Mouse (Mus musculus) myocyte (in vitro differentiated cells): ENCODE measurements around the gene Gm11639.

Experiments used
- CEBPB ChIP-seq: IDR thresholded peaks from 2 replicates; pipeline ENCODE4 v1.6.1; 2011; ENCODE audit warnings: mild to moderate bottlenecking, moderate library complexity; ENCODE audit not compliant: poor library complexity, insufficient read depth, severe bottlenecking
- MYOD1 ChIP-seq, 3 experiments: IDR thresholded peaks; one replicate each; pipeline ENCODE4 v1.6.1; 2011; ENCODE audit warnings: control low read depth in 2 of 3, low read depth in 2 of 3, mild to moderate bottlenecking in 2 of 3, moderate library complexity in 1 of 3; ENCODE audit not compliant: insufficient read length in 2 of 3, control insufficient read depth in 1 of 3
- POLR2A ChIP-seq: IDR thresholded peaks from one replicate; pipeline ENCODE4 v1.6.1; 2011; ENCODE audit warnings: low read depth, mild to moderate bottlenecking, control low read depth, moderate library complexity; ENCODE audit not compliant: insufficient read length
- POLR2AphosphoS2 ChIP-seq: IDR thresholded peaks from one replicate; pipeline ENCODE4 v1.6.1; 2011; ENCODE audit warnings: low read depth, control low read depth; ENCODE audit not compliant: insufficient read length
- USF1 ChIP-seq: IDR thresholded peaks from one replicate; pipeline ENCODE4 v1.6.1; 2011; ENCODE audit warnings: low read depth, mild to moderate bottlenecking, control low read depth, moderate library complexity

DNA sequence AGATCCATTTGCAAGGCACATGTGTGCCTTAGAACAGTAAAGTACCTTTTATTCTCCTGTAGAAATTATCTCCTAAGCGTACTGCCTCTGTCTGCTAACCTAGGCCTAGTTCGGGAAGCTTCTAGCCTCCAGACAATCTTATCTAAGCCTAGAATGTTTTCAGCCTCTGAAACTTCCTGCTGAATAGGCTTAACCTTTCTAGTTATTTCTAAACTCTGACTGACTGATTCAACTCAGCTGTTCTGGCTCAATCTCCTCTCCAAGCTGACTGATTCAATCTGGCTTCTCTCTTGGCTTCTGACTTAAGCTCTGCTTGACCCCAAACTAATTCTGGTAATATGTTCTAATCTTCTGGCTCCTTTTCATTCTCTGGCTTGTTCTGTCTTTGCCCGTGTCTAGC, 463.8 kb downstream of the Gm11639 start:
- TF ChIP-seq POLR2A, result no peak
- no peak for TF ChIP-seq CEBPB
- no peak for TF ChIP-seq USF1
- TF ChIP-seq POLR2AphosphoS2, result no peak
- TF ChIP-seq MYOD1 (IDR thresholded peaks at IDR 0.05; ENCODE audit: control insufficient read depth in 1 of 3, insufficient read length in 2 of 3, low read depth in 2 of 3), result no peak
